Mouse (Mus musculus) stomach, embryonic 15.5 days (tissue): ENCODE results near the gene Eif5a. TPM values are rescaled to one million over a fixed set of nuclear protein-coding genes. Genes with fewer than 3 reads are reported as not detected.

ENCODE experiments used
- ATAC-seq: fragments of 200-750 bp; cut with Nextera tagmentation; 2 replicates; pipeline ENCODE4 v1.8.0; 2017; ENCODE audit warnings: low read depth, moderate number of reproducible peaks, moderate TSS enrichment; ENCODE audit not compliant: insufficient read depth, low FRiP score
- H3K27ac ChIP-seq: fragments of 300-500 bp; sonication (generic); 2 replicates; pipeline ENCODE4 v1.5.1; 2015; ENCODE audit warnings: mild to moderate bottlenecking, inconsistent platforms
- H3K27me3 ChIP-seq: fragments of 300-500 bp; sonication (generic); replicated peaks from 2 replicates; pipeline ENCODE4 v1.6.1; 2015; ENCODE audit warnings: inconsistent platforms
- H3K36me3 ChIP-seq: fragments of 300-500 bp; sonication (generic); 2 replicates; pipeline ENCODE4 v1.6.1; 2015; ENCODE audit warnings: inconsistent platforms
- H3K4me1 ChIP-seq: fragments of 300-500 bp; sonication (generic); 2 replicates; pipeline ENCODE4 v1.6.1; 2015; ENCODE audit warnings: inconsistent platforms
- H3K4me2 ChIP-seq: fragments of 300-500 bp; sonication (generic); 2 replicates; pipeline ENCODE4 v1.6.1; 2015; ENCODE audit warnings: mild to moderate bottlenecking, inconsistent platforms
- H3K4me3 ChIP-seq: fragments of 300-500 bp; sonication (generic); replicated peaks from 2 replicates; pipeline ENCODE4 v1.5.1; 2015; ENCODE audit warnings: inconsistent platforms
- H3K9ac ChIP-seq: fragments of 300-500 bp; sonication (generic); 2 replicates; pipeline ENCODE4 v1.6.1; 2015; ENCODE audit warnings: inconsistent platforms
- H3K9me3 ChIP-seq: fragments of 300-500 bp; sonication (generic); 2 replicates; pipeline ENCODE4 v1.6.1; 2016; ENCODE audit warnings: inconsistent platforms
- WGBS: fragments of 180-500 bp; shearing (Covaris S2); methylation state at CpG from one replicate; pipeline ENCODE4 v1.1.7; 2015; 5-methylcytosine and 5-hydroxymethylcytosine counted together
- microRNA-seq: library from miRNA; unstranded; fragments of <30 nt; microRNA quantifications from one replicate; pipeline ENCODE4, GENCODE M21; 2016
- polyA plus RNA-seq: library from polyadenylated mRNA; unstranded; fragments of >200 nt; fragmentation: Nextera tagmentation; extraction: Ambion mirVana; gene quantifications from 2 replicates; pipeline ENCODE4 v1.2.1, GENCODE M21; 2015

The Eif5a gene
- polyA plus RNA-seq, 1 experiment from 2014 or later = 1,597 TPM

- Histone ChIP-seq H3K9me3 (no peaks in the 10 kb centered on the region), H3K27ac (peak within 1 kb of the TSS; percentile 72), H3K27me3 (no peaks in the 10 kb centered on the region), H3K9ac (no peak within 1 kb of the TSS), H3K4me2 (peak within 1 kb of the TSS; percentile 90), H3K4me1 (peaks cover 47% of the 10 kb centered on the region), H3K36me3 (no peaks in the 10 kb centered on the region), H3K4me3 (peak within 1 kb of the TSS; percentile 3; the same call in 1 of the 2 replicates)
- ATAC-seq = no peak
- WGBS = 82% methylated on average over 11 of the region's 11 CpGs
These were observed 43.9 kb downstream of the Eif5a start, which contains the start of gene Tmem95 for GRCm38 (mm10) chr11:69877878-69878277. Gene Tmem95, minus strand, starts transcription at chr11:69878018.

GRCm38 (mm10) chr11:69876867-69877266 lies 44.9 kb downstream of the Eif5a start:
- H3K9me3 ChIP-seq = no peaks in the 10 kb centered on the region
- peaks cover 46% of the 10 kb centered on the region for H3K4me1 ChIP-seq

GRCm38 (mm10) chr11:69876186-69876585 lies 45.6 kb downstream of the Eif5a start:
- Histone ChIP-seq H3K27me3 (no peaks in the 10 kb centered on the region), H3K4me2 (no peak overlapping the region), H3K9ac (no peak overlapping the region), H3K4me3 (no peak overlapping the region), H3K36me3 (no peaks in the 10 kb centered on the region), H3K9me3 (no peaks in the 10 kb centered on the region), H3K27ac (peak overlapping the region; percentile 72), H3K4me1 (peaks cover 41% of the 10 kb centered on the region)
- no peak for ATAC-seq
- WGBS = 36% methylated on average over 7 of the region's 7 CpGs

More at GRCm38 (mm10) chr11:69876867-69877266, 44.9 kb downstream of the Eif5a start:
- Histone ChIP-seq H3K4me3 (no peak overlapping the region; the same call in 1 of the 2 replicates), H3K9ac (no peak overlapping the region), H3K36me3 (no peaks in the 10 kb centered on the region), H3K27me3 (no peaks in the 10 kb centered on the region), H3K27ac (peak overlapping the region; percentile 72), H3K4me2 (peak overlapping the region; percentile 44)
- 5% methylated on average over 12 of the region's 12 CpGs for WGBS
- 0 out of 2 replicates have a peak, but pooled peaks have one; percentile 21 for ATAC-seq

- no peak overlapping the region for H3K4me3 ChIP-seq
- no peaks in the 10 kb centered on the region for H3K27me3 ChIP-seq
- H3K4me1 ChIP-seq = peaks cover 18% of the 10 kb centered on the region
- no peaks in the 10 kb centered on the region for H3K36me3 ChIP-seq
- no peaks in the 10 kb centered on the region for H3K9me3 ChIP-seq
- H3K4me2 ChIP-seq = no peak overlapping the region
- H3K27ac ChIP-seq = no peak overlapping the region
- ATAC-seq = no peak
- H3K9ac ChIP-seq = no peak overlapping the region
- WGBS = 78% methylated on average over 4 of the region's 4 CpGs
These were observed 49.3 kb downstream of the Eif5a start for GRCm38 (mm10) chr11:69872451-69872850.

GRCm38 (mm10) chr11:69871822-69872221 lies 49.9 kb downstream of the Eif5a start:
- H3K4me3 ChIP-seq = no peak overlapping the region
- no peak overlapping the region for H3K27ac ChIP-seq
- no peak overlapping the region for H3K4me2 ChIP-seq
- H3K27me3 ChIP-seq = no peaks in the 10 kb centered on the region
- no peaks in the 10 kb centered on the region for H3K9me3 ChIP-seq
- no peak overlapping the region for H3K9ac ChIP-seq
- ATAC-seq = no peak
- 87% methylated on average over 7 of the region's 7 CpGs for WGBS
- no peaks in the 10 kb centered on the region for H3K36me3 ChIP-seq
- H3K4me1 ChIP-seq = peaks cover 13% of the 10 kb centered on the region

GRCm38 (mm10) chr11:69870289-69871069 lies 51.3 kb downstream of the Eif5a start:
- 84% methylated on average over 2 of the region's 2 CpGs for WGBS
- Histone ChIP-seq H3K4me1 (no peaks in the 10 kb centered on the region), H3K4me3 (no peak overlapping the region), H3K9me3 (no peaks in the 10 kb centered on the region), H3K4me2 (no peak overlapping the region), H3K27ac (no peak overlapping the region), H3K27me3 (no peaks in the 10 kb centered on the region), H3K9ac (no peak overlapping the region), H3K36me3 (no peaks in the 10 kb centered on the region)
- no peak for ATAC-seq

- WGBS = 58% methylated on average over 9 of the region's 9 CpGs
- H3K4me1 ChIP-seq = no peaks in the 10 kb centered on the region
- H3K9me3 ChIP-seq = no peaks in the 10 kb centered on the region
- H3K27ac ChIP-seq = no peak overlapping the region
- no peak overlapping the region for H3K9ac ChIP-seq
- no peak overlapping the region for H3K4me2 ChIP-seq
- H3K36me3 ChIP-seq = no peaks in the 10 kb centered on the region
- no peaks in the 10 kb centered on the region for H3K27me3 ChIP-seq
- ATAC-seq = no peak
- H3K4me3 ChIP-seq = no peak overlapping the region
These were observed 54.4 kb downstream of the Eif5a start for GRCm38 (mm10) chr11:69867335-69867734.

Small RNA genes within 50 kb of the gene (microRNA-seq; reads per million reads assigned to microRNA genes)
- gene Mir6924 = not detected

Other genes starting within 250 kb of the Eif5a start
- gene Eif4a1, start 249.5 kb downstream of the Eif5a start, polyA plus RNA-seq = 442 and 514 TPM in 2 replicates
- 69.1 and 74.5 TPM in 2 replicates for gene Senp3, start 239.9 kb downstream of the Eif5a start, polyA plus RNA-seq
- gene Tnfsf13, start 236.2 kb downstream of the Eif5a start, polyA plus RNA-seq = 0.31 and 0.61 TPM in 2 replicates
- 8.0 and 8.9 TPM in 2 replicates for gene Tnfsf12, start 226.1 kb downstream of the Eif5a start, polyA plus RNA-seq
- gene Tnfsfm13, start 225.9 kb downstream of the Eif5a start, polyA plus RNA-seq = 3.3 and 3.5 TPM in 2 replicates
- 21.0 and 25.8 TPM in 2 replicates for gene Polr2a, start 163.3 kb downstream of the Eif5a start, polyA plus RNA-seq
- gene Slc35g3, start 160.0 kb downstream of the Eif5a start, polyA plus RNA-seq = 0.12 TPM in 1 of 2 replicates, not detected in the other
- 2.7 and 3.0 TPM in 2 replicates for gene Zbtb4, start 156.0 kb downstream of the Eif5a start, polyA plus RNA-seq
- gene Chrnb1, start 126.0 kb downstream of the Eif5a start, polyA plus RNA-seq = 5.1 and 6.0 TPM in 2 replicates
- 2.2 and 2.4 TPM in 2 replicates for gene Fgf11, start 120.1 kb downstream of the Eif5a start, polyA plus RNA-seq
- gene Tmem102, start 116.3 kb downstream of the Eif5a start, polyA plus RNA-seq = 19.9 and 20.4 TPM in 2 replicates
- not detected in 2 replicates for gene Gm39566, start 106.7 kb downstream of the Eif5a start, polyA plus RNA-seq
- not detected in 2 replicates for gene Spem2, start 103.5 kb downstream of the Eif5a start, polyA plus RNA-seq
- not detected in 2 replicates for gene Spem1, start 99.8 kb downstream of the Eif5a start, polyA plus RNA-seq
- 6.3 and 7.4 TPM in 2 replicates for gene Nlgn2, start 84.2 kb downstream of the Eif5a start, polyA plus RNA-seq
- gene Tmem256, start 83.4 kb downstream of the Eif5a start, polyA plus RNA-seq = 400 and 416 TPM in 2 replicates
- 80.8 and 81.3 TPM in 2 replicates for gene Plscr3, start 75.6 kb downstream of the Eif5a start, polyA plus RNA-seq
- 12.9 and 15.4 TPM in 2 replicates for gene Tnk1, start 63.2 kb downstream of the Eif5a start, polyA plus RNA-seq
- gene Tmem95, start 43.9 kb downstream of the Eif5a start, polyA plus RNA-seq = not detected in 2 replicates
- 7.8 and 9.2 TPM in 2 replicates for gene Kctd11, start 40.6 kb downstream of the Eif5a start, polyA plus RNA-seq
- gene Acap1, start 26.4 kb downstream of the Eif5a start, polyA plus RNA-seq = 5.0 and 6.1 TPM in 2 replicates
- gene 2810408A11Rik, start 21.0 kb downstream of the Eif5a start, polyA plus RNA-seq = 7.5 and 10.4 TPM in 2 replicates
- gene Neurl4, start 20.9 kb downstream of the Eif5a start, polyA plus RNA-seq = 7.2 and 8.0 TPM in 2 replicates
- 66.2 and 69.1 TPM in 2 replicates for gene Gps2, start 8.1 kb downstream of the Eif5a start, polyA plus RNA-seq
- 2.9 and 3.3 TPM in 2 replicates for gene Ybx2, start 13.8 kb upstream of the Eif5a start, polyA plus RNA-seq
- 26.3 and 28.9 TPM in 2 replicates for gene Slc2a4, start 26.2 kb upstream of the Eif5a start, polyA plus RNA-seq
- gene Cldn7, start 42.8 kb upstream of the Eif5a start, polyA plus RNA-seq = 438 and 517 TPM in 2 replicates
- gene Ctdnep1, start 59.2 kb upstream of the Eif5a start, polyA plus RNA-seq = 23.0 and 23.2 TPM in 2 replicates
- 92.9 and 99.4 TPM in 2 replicates for gene Elp5, start 60.6 kb upstream of the Eif5a start, polyA plus RNA-seq
- 459 and 473 TPM in 2 replicates for gene Gabarap, start 69.2 kb upstream of the Eif5a start, polyA plus RNA-seq
- gene Phf23, start 73.8 kb upstream of the Eif5a start, polyA plus RNA-seq = 59.4 and 61.8 TPM in 2 replicates
- gene Dvl2, start 78.6 kb upstream of the Eif5a start, polyA plus RNA-seq = 31.9 and 33.9 TPM in 2 replicates
- 84.8 and 95.4 TPM in 2 replicates for gene Acadvl, start 93.5 kb upstream of the Eif5a start, polyA plus RNA-seq
- 8.2 and 9.7 TPM in 2 replicates for gene Dlg4, start 95.0 kb upstream of the Eif5a start, polyA plus RNA-seq
- 0.30 and 0.96 TPM in 2 replicates for gene Asgr1, start 132.1 kb upstream of the Eif5a start, polyA plus RNA-seq
- 0.81 and 0.85 TPM in 2 replicates for gene Asgr2, start 170.7 kb upstream of the Eif5a start, polyA plus RNA-seq
- 0.50 and 1.0 TPM in 2 replicates for gene Mgl2, start 208.4 kb upstream of the Eif5a start, polyA plus RNA-seq
- gene Clec10a, start 234.2 kb upstream of the Eif5a start, polyA plus RNA-seq = 0.93 and 1.2 TPM in 2 replicates